Mouse (Mus musculus) cerebellum, adult 11 months (tissue): Measurements from ENCODE around the gene Olfr1129.
"Not testable (repeated sequence)": the region's sequence is repeated elsewhere in the genome, so short reads cannot be mapped to it uniquely, and the experiment has no call there.

Experiments
- DNase-seq: peaks from one replicate; pipeline ENCODE4 v3.0.0; 2022

Olfr1129 gene

GRCm38 (mm10) chr2:87573602-87574001 is at the start of gene Olfr1129:
Olfr1129 (plus strand) TSS chr2:87573902.
- not testable (repeated sequence) for DNase-seq

DNA sequence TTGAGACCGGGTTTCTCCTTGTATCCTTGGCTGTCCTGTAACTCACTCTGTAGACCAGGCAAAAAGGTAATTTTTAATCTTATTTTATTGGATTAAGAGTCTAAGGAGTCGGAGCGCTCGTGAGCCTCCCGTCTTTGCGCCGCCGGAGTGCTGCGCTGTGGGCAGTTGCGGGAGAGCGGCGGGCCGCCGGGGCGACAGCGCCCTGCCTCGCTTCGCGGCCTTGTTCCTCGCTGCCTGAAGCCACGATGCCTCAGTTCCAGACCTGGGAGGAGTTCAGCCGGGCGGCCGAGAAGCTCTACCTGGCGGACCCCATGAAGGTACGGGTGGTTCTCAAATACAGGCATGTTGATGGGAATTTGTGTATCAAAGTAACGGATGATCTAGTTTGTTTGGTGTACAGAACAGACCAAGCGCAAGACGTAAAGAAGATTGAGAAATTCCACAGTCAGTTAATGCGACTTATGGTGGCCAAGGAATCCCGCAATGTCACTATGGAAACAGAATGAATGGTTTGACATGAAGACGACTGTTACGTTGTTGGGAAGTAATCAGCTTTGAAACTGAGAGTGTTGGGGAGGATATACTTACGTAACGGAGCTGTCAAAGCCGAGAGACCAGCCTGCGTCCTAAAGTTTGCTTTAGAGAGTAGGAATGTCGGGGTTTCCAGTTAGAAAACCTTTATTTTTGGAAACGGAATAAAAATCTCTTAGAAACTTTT is 47.6 kb upstream of the Olfr1129 start:
- DNase-seq, result not testable (repeated sequence)

DNA sequence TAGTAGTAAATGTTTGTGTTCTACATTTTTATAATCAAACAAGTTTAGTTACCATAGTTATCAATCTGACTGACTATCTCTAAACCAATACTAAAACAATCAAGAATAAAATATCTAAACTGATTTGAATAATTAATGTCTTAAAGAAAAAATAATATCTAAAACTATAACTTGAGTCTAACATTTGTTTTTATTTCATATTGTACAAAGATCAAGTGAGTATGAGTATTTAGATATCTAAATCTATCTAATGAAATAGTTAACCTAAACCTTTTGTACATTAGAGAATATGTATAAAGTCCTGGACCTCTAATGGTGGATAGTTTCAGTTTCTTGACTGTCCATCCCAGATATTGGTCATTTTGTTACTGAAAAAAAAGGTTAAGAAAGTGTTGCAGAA is 42.2 kb upstream of the Olfr1129 start, which contains the start of gene Olfr153:
TSS of gene Olfr153 (plus strand) at position 301 of the 400 bp plus-strand sequence.
- DNase-seq, result no peak

DNA sequence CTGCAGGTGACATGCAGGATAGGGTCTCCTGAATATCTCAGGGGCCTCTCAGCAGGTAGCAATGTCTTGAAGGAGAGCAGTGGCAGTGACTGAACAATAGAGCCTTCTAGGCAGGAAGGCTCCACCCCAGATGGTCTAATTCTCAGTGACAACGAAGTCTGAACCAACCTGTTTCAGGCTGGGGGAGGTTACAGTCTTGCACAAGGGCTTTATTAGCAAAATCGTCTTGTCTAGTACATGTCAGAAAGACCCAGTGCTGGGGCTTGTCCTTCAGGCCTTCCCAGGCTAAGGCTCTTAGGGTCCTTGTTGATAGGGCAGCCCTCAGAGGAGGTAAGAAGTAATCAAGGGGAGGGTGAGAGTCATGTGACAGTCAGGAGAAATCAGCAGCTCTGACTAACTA is 38.9 kb upstream of the Olfr1129 start:
- no peak for DNase-seq

- no peak for DNase-seq
Observed at GRCm38 (mm10) chr2:87545442-87545841, 28.3 kb upstream of the Olfr1129 start, which contains the start of gene Olfr1128. Olfr1128 (minus strand) TSS chr2:87545542.

- not testable (repeated sequence) for DNase-seq
Observed at GRCm38 (mm10) chr2:87605912-87606311, 32.2 kb downstream of the Olfr1129 start, which contains the start of gene Olfr1130. Olfr1130 (plus strand) TSS chr2:87606212.

DNA sequence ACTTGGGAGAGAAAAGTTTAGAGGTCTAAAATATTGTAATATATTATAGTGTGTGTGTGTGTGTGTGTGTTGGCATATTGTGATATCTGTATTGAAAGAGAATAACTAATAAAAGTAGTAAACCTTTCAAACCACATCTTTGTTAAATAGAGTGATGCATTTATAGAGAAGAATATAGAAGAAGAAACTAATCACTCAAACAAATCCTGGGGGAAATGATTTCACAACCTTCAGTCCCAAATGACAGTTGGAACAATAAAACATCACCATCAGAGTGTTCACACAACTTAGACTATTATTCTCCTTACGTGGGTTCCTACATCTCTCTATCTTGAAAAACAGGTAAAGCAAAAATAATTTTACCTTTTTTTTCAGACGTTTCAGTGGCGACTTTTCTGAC is 53.1 kb downstream of the Olfr1129 start, which contains the start of gene Olfr1131:
TSS of gene Olfr1131 (plus strand) at position 301 of the 400 bp plus-strand sequence.
- no peak for DNase-seq
